Mouse (Mus musculus) adrenal gland, postnatal 36 days (tissue): ENCODE results near the gene Cpsf7. TPM values are rescaled to one million over a fixed set of nuclear protein-coding genes. Genes with fewer than 3 reads are reported as not detected.
"Not testable (repeated sequence)": the region's sequence is repeated elsewhere in the genome, so short reads cannot be mapped to it uniquely, and the experiment has no call there.

Experiments
- DNase-seq, 2 experiments: peaks; one replicate each; pipeline ENCODE4 v3.0.0; 2021; ENCODE audit warnings: mixed read lengths in 1 of 2
- long read RNA-seq, 2 experiments: library from polyadenylated mRNA; stranded (forward); transcript quantifications; one replicate each; pipeline ENCODE4 v2.0.0; 2021; ENCODE audit warnings: borderline sequencing depth in 2 of 2
- total RNA-seq, 2 experiments: library from RNA; stranded (reverse); gene quantifications; 2 replicates each; pipeline ENCODE4 v1.2.3; 2021

The Cpsf7 gene
- total RNA-seq, result 10 to 100 TPM; 42.0 to 55.1 TPM
- long read RNA-seq, experiment 1, partial matches to known transcripts, result 15 of 19 reads
- long read RNA-seq, experiment 1, other reads (novel, unspliced or antisense), result 2 of 19 reads
- long read RNA-seq, experiment 2, partial matches to known transcripts, result 3 of 4 reads
- long read RNA-seq, experiment 2, other reads (novel, unspliced or antisense), result 1 of 4 reads

DNA sequence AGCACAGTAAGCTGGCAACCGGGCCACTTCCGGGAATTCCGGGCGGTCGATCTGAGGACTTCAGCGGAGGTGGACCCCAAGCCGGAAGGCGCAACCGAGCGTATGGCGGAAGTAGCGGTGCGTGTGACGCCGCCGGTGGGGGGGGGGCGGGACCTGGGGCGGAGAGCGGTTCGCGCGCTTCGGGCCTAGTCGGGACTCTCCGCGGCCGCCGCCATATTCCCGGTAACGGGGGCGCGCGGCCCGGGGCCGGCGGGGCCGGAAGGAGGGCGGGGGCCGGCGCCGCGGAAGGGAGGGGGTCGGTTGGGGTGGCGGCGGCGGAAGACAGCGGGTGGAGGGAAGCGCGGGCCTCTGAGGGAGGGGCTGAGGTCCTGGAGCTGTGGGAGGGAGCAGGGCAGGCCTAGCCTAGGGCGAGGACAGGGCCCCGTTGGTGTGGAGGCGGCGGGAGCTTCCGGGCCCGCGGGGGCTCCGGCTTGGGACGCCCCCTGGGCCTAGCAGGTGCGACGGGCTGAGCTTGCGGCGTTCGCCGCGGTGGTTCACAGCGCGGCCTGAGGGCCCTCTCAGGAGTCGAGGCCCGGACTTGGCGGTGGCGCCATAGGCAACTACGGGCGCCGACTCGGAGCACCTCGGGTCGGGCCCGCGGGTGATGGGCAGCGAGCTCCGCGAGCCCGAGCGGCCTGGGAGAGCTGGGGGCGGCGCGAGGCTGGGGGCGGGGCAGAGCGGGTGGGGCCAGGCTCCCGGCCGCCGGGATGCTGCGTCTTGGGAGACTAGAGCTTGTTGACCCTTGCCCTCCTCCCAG, at the start of gene Cpsf7:
Cpsf7 (plus strand) TSS at position 161 of the 796 bp plus-strand sequence.
- peak; percentile 94 for DNase-seq

DNA sequence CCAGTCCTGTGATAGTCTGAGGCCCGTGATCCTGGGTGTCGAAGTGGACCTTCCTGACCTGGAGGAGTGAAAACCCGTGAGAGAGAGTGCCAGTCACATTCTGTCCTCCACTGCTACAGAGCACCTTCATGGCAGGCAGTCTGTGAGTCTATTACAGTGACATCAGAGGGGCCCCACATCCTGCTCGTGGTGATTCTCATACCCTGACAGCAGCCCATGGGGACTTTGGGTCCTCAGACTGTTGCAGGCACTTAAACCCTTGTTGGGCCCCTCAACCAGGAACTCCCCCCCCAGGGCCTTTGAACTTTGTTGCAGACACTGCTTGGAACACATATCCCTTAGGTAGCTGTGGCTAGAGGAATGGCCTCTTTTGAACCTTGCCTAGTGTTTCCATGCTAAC, 45.5 kb upstream of the Cpsf7 start:
- no peak for DNase-seq

DNA sequence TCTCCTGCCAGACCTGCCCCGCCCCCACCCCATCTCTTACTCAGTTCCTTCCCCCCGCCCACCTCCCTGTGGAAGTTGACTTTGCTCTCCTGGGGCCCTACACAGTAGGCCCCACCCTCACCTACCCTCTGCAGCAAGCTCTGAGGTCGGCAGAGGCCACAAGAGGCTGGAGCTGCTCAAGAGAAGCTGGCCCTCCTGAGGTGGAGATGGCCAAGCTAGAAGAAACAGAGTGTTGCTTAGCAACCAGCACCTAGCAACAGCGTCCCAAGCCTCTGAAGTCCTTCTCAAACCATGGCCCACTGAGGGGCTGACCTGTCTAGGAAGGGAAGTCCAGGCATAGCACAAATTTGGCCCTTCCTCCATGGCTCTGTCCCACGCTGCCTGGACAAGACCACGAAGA, 42.4 kb upstream of the Cpsf7 start, which contains the start of gene Ppp1r32:
Ppp1r32 (minus strand) TSS at position 226 of the 400 bp plus-strand sequence.
- no peak for DNase-seq

DNA sequence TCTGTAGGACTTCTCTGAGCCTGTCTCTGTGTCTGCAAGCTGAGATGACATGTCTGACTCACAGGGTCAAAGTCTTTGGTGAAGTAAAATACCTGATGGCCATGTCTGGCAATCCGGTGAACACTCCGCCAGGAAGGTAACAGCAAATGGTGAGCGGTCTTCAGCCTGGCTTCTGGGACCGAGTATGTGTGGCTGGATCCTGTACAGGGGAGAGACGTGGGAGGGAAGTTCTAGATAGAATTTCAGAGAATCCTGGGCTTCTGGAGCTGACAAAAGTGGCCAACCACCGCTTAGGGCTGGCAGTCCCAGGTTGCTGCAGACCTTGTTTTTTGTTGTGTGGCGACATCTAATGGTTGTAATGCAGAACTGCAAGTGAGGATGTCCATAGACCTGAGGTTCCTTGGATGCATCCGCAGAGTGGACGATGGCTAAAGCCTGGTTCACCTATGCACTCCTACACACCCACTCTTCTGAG, 38.8 kb upstream of the Cpsf7 start:
- DNase-seq, result peak; percentile 23 to 57

DNA sequence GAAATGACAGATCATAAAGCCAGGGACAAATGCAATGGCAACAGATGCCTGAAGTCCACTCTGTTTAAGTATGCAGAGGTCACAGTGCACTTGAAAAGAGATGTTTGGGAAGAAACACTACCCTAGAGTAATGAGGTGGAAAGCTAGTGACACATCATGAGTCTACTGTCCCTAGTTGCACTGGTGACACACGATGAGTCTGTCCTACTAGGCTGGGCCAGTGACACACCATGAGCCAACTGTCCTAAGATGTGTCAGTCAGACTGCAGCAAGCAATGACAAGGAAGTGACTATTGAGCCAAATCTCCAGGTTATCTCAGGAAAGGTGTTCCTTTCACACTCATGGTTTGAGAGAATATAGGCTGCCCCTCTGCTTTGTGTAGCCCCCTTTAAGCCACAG, 29.4 kb upstream of the Cpsf7 start:
- peak; percentile 53 to 57 for DNase-seq

DNA sequence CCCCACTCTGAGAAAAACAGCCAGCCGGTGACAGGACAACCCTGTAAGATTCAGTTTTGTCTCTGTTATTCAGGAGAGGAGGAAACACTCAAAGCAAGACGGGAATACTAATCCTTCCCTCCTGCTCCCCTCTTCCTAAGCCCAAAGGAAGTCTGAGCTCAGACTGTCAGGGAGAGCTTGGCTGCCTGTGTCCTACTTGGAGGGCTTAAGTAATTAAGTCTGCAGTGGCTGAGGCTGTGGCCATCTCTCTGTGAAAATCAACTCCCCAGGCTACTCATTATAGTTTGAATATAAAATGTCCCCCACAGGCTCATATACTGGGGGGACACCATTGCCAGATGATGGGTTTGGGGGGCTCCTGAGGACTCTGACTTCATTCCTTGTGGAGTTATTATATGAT, 28.1 kb upstream of the Cpsf7 start:
- no peak for DNase-seq

DNA sequence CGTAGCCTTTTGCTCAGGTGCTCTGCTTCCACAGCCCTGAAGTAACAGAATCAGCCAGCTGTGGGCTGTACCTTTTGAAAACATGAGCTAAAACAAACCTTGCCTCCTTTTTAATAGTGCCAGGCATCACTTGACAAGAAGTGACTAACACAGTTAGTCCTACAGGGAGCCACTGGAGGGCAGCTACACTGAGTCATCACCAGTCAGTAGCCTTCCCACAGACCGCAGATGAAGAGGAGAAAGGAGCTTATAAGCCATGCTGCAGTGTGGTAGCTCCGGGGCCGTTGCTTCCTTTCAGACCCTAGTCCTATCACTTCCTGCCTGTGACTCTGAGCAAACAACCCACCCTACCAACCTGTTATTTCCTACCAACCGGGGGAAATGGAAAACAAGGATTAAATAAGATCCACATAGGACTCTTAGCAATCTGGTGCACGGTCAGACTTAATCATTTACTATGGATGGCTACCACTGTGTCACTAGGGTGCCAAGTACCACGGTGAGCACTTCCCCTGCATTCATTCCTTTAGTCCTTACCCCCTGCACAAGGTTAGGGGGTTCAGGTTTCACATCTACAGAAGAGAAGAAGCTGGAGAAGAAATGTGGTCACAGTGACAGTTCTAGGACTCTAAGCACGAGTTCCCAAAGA, 27.4 kb upstream of the Cpsf7 start:
- DNase-seq, result peak; percentile 35 to 42

DNA sequence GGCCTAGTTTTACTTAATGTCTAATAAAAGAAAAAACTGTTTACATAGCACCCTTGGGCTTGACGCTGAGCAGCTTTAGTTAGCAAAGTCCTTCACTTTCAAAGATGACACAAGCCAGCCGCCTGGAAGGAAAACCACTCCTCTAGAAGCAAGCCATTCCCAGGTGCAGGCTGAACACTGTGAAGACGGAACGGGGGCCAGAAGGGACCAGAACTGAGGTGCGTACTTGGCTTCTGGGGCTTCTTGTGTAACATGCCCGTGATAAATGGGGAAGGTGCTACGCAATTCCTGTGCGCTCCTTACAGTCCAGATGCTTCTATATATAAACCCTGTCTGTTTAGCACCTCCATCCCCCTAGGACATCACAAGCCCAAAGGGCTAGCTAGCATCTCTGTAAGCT, 24.5 kb upstream of the Cpsf7 start:
- DNase-seq, result no peak

DNA sequence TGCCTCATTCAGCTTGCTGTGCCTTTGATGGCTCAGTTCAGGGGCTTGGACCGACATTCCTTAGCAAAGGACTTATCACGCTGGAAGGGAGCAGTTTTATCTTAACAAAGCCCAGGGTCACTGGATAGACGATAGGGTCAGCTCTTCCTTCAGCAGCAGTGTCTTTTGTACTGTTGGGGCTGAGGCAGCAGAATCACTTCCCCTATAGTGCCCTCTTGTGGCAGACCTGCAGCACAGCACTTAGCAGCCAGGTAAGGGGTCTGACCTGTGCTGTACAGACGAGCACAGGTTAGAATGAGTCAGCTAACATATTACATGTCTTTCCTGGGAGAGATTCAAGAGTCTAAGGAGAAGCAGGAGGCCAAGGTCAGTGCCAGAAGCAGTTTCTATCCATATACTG, 22.5 kb upstream of the Cpsf7 start:
- DNase-seq, result peak; percentile 32 to 58

DNA sequence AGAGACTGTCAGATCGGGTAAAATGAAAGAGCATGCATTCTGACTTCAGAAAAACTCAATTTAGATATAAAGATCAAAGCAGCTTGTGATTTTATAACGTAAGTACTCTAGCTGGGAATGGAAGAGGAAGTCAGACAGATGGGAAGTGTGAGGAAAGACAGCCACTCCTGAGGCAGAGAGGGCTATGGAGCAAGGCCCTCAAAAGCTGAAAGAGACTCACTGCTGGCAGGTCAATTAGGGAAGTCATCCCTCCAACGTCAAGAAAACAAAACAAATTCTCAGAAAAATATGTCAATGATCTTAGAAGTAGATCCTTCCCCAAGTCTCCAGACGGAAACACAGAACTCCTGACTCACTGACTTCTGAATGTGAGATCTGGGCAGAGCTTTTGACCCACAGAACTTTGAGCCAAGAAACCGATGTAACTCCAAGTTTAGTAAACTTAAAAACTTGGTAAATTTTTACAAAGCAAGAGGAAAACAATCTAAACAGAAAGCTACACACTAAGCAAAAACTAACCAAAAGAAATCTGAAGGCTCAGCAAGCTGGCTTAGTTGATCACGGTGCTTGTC, 14.2 kb upstream of the Cpsf7 start:
- no peak for DNase-seq

DNA sequence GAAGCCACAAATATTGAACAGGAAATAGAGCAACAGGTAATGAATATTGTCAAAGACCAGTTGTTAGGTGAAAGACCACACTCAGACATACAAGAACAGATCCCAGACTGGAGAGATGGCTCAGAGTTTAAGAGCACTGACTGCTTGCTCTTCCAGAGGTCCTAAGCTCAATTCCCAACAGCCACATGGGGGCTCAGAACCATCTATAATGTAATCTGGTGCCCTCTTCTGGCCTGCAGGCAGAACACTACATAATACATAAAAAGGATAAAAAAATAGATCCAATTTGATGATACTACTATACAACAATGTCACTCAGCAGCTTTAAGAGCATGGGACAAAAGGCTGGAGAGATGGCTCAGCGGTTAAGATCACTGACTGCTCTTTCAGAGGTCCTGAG, 4.7 kb upstream of the Cpsf7 start:
- no peak for DNase-seq

DNA sequence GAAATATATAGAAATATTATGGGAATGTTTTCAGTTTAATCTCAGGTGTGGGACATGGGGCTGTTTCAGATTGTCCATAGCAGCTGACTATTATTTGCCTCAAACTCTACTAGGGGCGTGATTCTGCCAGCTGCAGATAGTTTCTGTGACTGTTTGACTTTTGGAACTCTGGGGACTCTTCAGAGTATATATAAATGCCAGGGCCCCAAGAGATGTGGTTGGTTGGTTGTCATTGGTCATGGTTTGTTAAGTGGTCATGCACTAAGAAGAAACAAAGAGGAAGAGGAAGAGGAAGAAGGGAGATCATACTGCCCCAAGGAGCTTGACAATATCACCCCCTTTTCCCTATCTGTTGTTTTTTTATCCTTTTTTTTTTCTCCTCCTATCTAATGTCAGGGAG, 3.1 kb upstream of the Cpsf7 start:
- no peak for DNase-seq

DNA sequence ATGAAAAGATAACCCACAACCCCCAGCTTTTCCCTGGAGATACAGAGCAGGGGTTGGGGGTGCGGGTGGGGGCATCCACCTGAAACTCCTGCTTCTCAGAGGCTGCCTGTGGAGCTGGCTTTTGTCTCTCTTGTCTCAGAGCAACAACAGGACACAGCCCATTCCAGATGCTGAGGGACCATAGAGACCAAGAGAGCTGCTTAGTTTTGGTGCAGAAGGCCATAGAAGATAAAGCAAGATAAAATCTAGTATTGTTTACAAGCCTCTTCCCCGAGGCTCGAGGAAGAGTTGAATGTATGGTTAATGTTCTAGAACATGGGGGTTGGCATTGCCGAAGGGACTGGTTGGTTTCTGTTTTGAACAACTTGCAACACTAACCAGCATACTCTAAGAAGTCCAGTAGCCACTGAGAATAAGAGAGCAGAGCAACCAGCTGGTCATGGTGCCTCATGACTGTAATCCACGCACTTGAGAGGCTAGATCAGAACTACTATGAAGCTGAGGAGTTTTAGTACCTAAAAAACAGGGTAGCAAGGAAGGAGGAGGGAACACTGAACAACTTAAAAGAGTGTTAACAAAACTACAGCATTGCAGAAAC, 1.5 kb upstream of the Cpsf7 start:
- DNase-seq, result no peak

DNA sequence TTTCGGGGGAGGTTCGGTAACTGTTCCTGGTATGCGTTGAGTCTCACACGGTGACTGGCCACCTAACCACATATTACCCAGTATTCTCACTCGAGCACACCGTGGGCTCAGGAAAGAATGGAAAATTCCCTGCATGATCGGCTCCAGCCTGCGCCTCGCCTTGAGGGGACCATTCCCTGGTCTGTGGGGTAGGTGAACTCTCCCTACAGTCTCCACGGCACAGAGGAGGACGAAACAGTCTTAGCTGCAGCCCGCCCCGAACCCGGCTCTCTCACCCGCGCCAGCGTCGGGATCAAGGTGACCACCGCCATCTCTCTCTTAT, 321 bp upstream of the Cpsf7 start:
- DNase-seq, result no peak

DNA sequence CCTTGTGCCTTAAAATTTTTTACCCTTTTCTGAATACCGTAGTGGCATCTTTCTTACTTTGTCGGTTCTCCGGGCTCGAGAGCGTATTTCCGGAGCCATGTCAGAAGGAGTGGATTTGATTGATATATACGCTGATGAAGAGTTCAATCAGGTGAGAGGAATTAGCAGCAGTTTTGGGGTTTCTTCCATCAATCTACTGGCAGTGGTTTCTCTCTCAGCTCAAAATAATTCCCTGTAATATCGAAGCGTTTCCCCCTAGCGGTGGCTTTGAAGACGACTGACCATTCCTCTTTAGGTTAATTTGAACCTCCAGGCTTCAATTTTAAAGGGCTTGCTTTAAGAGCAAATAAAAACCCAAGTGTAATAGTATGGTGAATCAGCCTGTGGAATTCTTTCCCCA, 844 bp downstream of the Cpsf7 start, which contains the start of gene Sdhaf2:
Sdhaf2 (minus strand) TSS at position 233 of the 400 bp plus-strand sequence.
- peak in 1 of 2 experiments; percentile 23 for DNase-seq

DNA sequence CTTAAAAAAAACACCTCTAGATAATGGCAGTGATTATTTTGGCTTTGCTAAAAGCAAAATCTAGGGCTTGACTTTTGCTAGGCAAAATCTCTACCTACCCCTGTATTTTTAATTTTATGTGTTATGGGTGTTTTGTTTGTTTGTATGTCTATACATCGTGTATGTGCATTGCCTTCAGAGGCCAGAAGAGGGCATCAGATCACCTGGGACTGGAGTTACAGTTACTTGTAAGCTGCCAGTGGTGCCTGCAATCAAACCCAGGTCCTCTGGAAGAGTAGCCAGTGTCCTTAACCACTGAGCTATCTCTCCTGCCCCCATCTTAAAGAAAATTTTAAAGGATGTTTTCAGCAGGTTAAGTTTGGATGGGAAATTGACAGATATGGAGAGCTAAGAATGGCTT, 5.0 kb downstream of the Cpsf7 start:
- no peak for DNase-seq

DNA sequence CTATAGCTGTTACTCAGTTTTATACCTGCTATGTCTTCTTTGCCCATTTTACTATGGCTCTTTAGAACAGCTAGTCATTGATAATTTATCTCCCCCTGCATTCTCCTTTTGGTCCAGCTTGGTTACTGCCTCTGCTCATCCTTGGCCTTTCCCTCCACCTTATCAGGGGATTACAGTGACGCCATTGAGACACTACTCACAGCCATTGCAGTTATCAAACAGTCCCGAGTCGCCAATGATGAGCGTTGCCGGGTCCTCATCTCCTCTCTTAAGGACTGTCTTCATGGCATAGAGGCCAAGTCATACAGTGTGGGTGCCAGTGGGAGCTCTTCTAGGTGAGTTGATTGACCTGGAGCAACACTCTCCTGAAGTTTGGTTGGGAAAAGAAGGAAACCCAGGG, 14.4 kb downstream of the Cpsf7 start:
- no peak for DNase-seq

DNA sequence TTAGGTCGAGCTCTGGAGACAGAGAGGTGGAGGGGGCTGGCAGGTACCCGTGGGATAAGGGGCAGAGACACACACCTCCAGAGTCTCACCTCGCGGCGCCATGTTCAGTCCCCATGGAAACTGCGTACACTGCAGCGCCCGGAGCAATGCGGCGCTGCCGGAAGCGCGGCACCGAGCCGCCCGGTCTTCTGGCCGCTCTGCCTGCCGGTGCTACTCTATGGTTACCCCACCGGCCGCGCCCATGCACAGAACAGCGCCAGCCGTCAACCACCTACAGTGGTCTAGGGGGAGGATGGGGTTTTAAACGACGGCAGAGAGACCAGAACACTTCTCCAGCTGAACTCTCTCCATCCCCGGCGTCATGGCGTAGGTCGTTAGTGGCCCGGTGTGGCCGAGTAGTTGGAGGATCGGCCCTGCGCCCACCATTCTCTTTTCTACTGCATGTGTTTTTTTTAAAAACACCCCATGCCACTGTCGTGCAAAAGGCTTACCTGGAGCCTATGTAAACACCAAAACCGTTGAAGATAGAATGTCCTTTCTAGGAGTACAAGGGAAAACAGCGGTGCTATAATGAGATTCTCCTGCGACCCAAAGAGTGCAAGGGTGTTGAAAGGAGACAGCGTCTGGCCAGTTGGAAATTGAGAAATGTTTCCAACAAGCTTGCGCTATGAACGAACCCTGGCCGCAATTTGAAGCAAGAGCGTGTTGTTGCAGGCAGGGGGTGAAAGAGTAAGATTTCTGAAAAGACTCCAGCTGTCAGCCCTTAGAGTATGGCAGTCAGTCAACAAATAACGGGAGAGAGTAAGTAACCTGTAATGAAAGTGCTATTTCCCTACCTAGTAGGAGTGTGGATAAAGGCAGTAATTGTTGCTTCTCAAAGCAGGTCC, 30.8 kb downstream of the Cpsf7 start, which contains the start of gene Tmem216:
Tmem216 (minus strand) TSS at position 615 of the 887 bp plus-strand sequence.
- DNase-seq, result peak; percentile 90 to 93

DNA sequence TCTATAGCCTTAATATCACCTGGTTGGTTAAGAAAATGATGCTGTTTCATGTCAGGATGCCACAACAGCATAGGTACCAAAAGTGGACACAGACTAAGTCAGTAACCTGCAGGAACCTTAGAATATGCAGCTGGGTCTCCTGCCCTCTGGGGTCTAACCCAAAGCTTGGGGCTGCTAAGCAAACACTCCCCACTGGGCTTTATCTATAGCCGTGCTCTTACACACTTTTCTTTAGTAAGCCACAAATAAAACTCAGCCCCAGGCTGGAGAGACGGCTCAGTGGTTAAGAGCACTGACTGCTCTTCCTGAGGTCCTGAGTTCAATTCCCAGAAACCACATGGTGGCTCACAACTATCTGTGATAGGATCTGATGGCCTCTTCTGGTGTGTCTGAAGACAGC, 31.9 kb downstream of the Cpsf7 start:
- no peak for DNase-seq

DNA sequence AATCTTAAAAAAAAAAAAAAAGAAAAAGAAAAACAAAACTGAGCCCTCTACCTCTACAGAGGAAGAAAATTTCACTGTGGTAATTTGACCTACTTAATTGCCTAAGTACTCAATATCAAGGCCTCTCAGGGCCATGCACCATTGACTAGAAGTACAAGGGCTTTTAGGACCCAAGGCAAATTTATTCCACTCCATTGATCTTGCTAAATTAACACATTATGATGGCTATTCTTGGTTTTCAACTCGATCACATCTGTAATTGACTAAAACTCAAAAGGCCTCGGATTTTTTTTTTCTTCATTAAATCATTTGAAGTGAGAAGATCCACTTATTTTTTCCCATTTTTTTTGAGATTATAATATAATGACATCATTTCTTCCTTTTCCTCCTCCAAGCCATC, 32.4 kb downstream of the Cpsf7 start:
- DNase-seq, result no peak

DNA sequence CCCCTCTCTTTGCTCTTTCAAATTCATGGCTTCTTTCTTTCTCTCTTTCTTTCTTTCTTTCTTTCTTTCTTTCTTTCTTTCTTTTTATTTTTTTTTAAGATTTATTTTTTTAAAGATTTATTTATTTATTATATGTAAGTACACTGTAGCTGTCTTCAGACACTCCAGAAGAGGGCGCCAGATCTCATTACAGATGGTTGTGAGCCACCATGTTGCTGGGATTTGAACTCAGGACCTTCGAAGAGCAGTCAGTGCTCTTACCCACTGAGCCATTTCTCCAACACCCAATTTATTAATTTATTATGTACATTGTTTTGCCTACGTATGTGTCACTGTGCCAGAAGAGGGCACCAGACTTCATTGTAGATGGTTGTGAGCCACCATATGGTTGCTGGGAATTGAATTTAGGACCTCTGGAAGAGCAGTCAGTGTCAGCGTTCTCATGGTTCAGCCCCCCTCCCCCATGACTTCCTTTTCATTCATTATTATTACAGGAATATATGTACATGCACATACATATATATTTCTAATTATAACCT, 32.8 kb downstream of the Cpsf7 start:
- DNase-seq, result not testable (repeated sequence)
